Mouse (Mus musculus): ENCODE data around the gene Asna1.

DNA sequence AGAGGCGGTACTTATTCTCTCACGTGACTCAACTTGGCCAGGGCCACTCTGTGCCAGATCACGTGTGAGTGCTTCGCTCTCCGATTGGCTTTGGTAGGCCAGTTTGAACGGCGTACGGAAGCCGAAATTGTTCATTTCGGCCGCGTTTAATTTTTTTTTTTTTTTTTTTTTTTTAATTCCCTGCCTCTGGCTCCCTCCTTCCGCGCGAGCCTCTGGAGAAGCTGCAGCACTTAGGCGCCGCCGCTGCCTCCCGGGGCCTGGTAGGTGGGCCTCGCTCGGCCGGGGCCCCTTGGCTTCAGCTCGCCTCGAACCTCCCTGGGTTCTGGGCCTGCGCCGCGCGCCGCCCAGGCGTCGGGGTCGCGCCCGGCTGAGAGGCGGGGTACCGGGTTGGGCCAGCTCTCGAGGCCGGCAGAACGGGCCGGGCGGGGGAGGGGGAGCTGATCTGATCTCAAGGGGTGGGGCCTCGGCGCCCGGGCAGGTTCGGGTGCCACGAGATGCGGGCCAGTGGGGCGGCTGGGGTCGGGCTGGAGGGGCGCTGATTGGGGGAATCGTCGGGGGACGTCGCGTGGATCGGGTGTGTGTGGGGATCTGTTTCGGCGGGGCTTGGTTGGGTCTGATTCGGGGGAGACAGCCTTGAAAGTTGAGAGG lies 11.8 kb upstream of the Asna1 start, which contains the start of gene Tnpo2:
- TF ChIP-seq POLR2A (IDR thresholded peaks at IDR 0.05; ENCODE audit: insufficient read depth, low read depth, low read length) (no peak; the same call in 1 of the 2 replicates), CTCF (IDR thresholded peaks at IDR 0.05) (no peak)
